Mouse (Mus musculus) spleen, adult 12 weeks (tissue): ENCODE data around the gene Fbxl5.

ENCODE experiments used
- DNase-seq: peaks from one replicate; pipeline ENCODE4 v3.0.0; 2022; ENCODE audit warnings: low spot score

Fbxl5 gene

DNA sequence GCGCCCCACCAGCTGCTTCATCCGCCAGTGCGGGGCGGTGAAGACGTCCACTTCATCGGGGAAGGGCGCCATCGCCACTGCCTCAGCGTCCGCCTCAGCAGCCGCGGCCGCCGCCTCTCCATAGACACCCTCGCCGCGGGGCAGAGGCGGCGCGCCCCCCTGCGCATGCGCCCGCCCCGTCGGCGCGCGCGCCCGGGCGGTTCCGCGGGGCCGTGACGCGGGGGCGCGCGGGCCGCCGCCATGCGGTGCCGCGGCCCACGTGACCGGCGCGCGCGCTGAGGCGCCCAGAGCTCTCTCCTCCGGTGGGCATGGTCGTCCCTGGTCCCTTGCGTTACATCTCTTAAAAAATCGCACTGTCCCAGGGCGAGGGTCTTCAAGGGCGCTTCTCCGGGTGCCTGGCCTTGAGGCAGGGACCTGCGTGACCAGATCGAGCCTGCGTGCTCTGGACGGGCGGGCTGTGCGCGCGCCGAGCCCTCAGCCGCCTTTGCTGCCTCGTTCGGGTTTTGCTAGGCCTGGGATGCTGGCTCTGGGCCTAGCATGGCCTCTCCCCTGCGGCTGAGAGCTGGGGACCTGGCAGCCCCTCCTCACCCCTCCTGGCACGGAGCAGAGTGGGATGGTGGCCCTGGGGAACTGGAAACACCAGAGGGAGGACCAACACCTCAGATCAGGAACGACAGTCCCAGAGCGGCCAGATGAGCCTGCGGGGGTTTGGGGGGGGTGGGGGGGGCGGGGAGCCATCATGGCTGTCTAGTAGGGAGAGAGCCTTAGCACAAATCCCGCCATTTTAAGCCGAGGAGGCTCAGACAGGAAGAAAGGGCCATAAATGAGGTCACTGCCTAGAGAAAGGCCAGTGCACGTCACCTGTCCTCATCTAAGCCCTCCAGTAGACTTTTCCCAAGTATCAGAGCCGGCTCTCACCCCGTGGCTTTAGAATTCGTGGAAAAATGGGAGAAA, 39.2 kb downstream of the Fbxl5 start:
- DNase-seq: peak; percentile 72

DNA sequence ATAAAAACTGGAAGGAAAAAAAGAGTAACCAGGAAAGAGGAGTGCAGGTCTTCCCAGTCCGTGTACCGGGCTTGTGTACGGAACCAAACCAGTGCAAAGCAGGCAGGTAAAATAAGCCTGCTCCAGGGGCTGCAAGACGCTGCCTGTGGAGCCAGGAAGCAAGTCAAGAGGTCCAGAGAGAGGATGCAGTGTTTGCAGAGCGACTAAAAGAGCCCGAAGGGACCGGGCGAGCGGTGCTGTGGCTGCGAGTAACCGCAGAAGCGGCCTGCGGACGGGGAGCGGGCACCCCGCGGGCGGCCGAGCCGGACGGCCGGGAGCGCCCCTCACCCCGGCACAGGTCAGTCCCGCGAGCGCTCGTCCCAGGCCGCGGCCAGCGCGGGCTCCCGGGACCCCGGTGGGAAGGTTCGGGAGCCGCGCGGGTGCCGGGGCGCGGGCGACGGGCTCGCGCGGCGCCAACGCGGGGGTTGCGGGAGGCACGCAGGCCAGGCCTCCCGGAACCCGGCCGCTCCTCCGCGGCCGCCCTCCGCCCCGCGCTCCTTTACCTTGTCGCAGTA, 39.9 kb downstream of the Fbxl5 start:
- no peak for DNase-seq

- DNase-seq: no peak
Observed at GRCm38 (mm10) chr5:43778583-43778982, 42.9 kb downstream of the Fbxl5 start.

DNA sequence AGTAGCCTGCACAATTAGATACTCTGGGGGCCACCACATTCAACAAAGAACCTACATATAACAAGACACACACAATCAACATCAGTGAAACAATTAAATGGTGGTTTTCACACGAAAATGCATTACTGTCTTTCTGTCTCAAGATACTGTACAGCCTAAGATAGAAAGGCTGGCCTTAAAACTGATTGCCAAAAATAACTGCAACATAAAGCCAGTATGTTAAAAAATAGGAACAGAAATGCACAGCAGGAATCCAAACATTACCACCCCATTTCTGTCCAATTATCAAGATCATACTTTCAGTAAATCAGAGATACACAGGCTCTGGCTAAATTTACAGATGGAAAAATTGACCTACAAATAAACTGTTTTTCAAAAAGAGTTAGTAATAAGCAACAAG, 44.4 kb downstream of the Fbxl5 start:
- DNase-seq: no peak

DNA sequence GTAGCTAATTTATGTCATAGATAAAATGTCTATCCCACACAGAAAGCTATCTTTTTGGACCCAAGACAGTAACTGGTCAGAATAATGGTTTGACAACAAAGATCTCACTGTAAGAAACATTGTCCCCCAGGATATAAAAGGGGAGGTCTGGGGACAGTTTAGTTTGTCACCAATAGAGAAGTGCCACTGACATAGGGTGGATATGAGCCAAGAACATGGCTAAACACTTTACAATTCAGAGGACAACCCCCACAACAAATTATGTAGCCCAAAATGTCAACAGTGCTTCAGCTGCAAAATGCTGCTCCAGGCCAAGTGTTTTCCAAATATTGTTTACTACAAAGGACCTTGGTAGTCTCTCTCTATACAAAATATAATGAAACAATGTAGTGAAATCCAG, 45.0 kb downstream of the Fbxl5 start:
- DNase-seq: no peak

DNA sequence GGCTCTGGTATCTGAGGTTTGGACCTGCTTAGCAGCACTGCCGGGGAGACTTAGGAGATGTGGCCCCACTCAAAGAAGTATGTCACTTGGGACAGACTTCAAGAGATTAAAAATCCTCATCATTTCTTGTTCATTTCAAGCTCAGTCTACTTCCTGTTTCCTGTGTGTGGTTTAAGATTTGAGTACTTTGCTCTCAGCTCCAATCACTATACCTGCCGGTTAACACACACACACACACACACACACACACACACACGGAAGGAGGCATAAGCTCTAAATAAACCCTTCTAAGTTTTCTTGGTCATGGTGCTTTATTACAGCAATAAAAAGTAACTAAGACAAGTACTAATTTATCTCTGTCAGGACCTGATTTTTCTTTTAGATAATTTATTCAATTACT, 49.9 kb downstream of the Fbxl5 start:
- no peak for DNase-seq

- DNase-seq: no peak
Observed at GRCm38 (mm10) chr5:43770618-43771354, 50.7 kb downstream of the Fbxl5 start.

DNA sequence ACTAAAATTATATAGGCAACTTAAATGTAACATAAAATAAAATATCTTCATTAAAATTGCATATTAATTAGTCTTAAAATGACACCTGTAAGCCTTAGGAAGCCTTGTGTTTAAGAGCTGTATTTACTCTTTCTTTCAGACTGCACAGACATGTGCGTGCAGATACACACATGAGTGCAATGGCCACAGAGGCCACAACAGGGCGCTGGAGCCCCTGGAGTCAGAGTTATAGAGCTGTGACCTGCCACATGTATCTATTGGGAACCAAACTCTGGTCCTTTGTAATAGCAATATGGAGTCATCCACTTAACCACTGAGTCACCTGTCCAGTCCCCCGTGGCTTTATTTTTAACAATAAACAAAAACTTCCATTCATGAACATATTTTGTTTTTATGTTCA, 72.3 kb downstream of the Fbxl5 start:
- no peak for DNase-seq

DNA sequence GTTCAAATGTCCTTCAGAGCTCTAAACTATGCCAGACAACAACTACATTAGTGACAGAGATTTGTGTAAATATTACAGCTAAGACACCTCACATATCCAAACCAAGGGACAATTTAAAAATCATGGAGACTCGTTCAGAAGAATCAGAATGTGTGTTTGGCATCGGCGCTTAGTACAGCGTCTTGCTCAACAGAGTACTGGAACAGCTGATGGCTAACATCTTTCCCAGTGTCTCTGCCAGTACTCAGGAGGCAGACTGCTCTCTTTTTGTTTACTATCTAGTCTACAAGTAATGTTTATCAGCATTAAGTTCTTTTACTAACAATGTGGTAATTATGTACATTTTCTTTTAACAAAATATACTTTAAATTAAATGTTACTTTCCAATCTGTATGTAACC, 73.4 kb downstream of the Fbxl5 start:
- no peak for DNase-seq

DNA sequence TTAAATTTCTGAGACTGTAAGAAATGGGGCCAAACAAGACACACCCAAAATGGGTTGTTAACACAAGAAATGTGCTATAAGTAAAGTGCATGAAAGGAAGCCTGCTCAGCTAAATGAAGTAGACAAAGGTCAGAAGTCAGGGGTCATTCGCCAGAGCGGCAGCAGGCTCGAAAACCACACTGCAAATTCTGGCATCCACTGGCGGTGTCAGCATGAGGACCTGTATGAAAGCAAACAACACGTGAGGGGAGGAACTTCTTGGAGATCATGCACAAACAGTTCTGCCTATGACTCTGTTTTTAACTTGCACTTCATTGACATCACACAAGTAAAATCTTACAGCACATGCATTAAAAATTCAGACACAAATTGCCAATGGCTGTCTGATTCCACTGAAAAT, 76.3 kb downstream of the Fbxl5 start:
- no peak for DNase-seq

DNA sequence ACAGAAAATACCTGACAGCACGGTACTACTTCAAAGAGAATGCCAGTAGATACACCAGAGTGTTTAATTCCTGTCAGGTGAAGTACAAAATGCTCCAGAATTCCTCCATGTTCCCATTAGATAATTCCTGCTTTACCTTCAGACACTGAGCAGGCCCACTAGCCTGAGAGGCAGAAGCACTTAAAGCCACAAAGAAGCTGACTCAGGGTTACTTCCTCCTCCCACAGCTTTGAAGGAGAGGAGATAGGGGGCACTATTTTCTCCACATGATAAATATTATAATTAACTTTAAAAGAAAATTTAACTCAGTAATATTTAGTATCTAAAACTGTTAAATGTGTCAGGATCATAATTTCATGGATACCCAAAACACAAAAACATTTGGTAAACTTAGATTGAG, 77.3 kb downstream of the Fbxl5 start:
- DNase-seq: no peak

DNA sequence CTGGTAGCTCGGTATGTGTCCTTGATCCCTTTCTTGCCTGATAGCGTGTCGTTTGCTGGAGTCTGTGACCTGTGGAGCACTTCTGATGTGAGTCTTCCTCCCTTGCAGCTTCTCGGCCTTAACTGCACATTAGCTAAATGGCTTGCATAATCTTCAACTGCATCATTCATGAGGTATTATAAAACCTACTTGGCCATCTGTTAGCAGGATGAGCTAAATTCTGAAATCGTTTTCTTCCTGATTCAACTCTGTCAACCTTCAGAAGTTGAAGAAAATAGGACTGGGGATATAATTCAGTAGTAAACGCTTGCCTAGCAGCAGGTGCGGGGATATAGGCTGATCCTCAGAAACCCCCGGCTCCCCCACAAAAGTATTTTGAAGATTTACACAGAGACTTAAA, 89.1 kb downstream of the Fbxl5 start:
- no peak for DNase-seq

GRCm38 (mm10) chr5:43728375-43729165, 92.9 kb downstream of the Fbxl5 start:
- no peak for DNase-seq

GRCm38 (mm10) chr5:43723830-43724229, 97.6 kb downstream of the Fbxl5 start:
- DNase-seq: no peak

DNA sequence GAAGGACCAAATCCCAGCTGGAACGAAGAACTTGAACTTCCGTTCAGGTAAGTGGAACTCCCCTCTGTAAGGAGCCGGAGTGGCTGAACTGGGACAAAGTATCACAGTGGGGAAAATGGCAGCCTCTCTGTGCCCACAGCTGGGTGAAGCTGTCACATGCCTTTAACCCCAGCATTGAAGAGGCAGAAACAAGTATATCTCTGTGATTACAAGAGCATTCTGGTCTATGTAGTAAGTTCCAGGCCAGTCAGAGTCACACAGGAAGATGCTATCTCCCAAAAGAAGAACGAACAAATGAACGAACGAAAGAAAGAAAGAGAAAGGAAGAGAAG, 99.0 kb downstream of the Fbxl5 start:
- DNase-seq: no peak

- DNase-seq: no peak
Observed at GRCm38 (mm10) chr5:43721538-43722451, 99.6 kb downstream of the Fbxl5 start.

- no peak for DNase-seq
Observed at GRCm38 (mm10) chr5:43699240-43699639, 122.2 kb downstream of the Fbxl5 start.

DNA sequence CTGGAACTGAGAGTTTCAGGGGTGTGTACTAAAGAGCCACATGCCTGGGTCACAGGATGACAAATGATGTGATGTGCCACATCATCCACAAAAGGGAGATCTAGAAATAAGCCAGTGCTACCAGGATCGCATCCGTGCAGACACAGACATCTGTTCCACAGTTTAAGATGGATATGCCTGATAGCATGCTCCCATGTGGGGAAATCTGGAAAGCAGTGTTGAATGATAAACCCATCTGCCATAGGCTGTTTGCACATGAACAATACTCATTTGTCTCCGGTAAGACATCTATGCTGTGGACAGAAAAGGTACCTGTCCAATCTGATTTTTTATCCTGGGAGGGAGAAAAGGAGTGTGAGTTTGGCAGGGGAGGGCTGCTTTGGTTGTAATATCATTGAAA, 124.3 kb downstream of the Fbxl5 start:
- DNase-seq: no peak
